Mouse (Mus musculus): ENCODE results near the gene Dact1.

DNA sequence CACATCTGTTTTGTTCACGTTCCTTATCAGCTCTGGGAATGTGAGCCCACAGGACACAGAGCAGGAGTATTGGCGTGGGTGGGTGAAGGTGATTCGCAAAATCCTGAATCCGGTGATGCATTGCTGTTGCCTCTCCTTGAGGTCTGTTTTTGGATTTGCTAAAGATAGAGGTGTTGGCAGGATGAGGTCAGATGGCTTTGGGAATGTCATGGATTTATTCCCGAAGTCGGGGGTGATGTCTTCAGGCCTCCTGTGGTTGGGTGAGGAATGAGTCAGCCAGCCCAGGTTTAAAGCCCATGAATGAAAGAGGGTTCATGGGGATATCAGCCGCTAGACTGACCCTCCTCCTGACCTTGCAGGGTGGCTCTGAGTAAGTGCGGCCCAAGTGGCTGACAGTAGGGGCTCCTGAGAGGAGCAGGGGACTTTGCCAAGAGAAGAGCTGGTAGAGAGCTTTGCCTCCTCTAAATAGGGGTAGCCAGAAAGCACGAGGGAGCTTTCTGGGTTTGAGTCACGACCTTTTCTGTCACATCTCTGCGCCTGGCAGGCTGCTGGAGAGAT is 27.4 kb downstream of the Dact1 start:
- TF ChIP-seq CTCF (IDR thresholded peaks at IDR 0.05; ENCODE audit: low read depth) (no peak), EP300 (IDR thresholded peaks at IDR 0.05; ENCODE audit: low read depth) (no peak)

All from liver, embryonic 14.5 days (tissue).